Mouse (Mus musculus): ENCODE data around the gene Kif3b.

GRCm38 (mm10) chr2:153333822-153334232, 42.6 kb downstream of the Kif3b start:
- TF ChIP-seq CTCF (IDR thresholded peaks at IDR 0.05; ENCODE audit: borderline replicate concordance, extremely low read depth, insufficient read depth, insufficient read length), result no peak
- no peak for TF ChIP-seq POLR2A (IDR thresholded peaks at IDR 0.05; ENCODE audit: borderline replicate concordance, extremely low read depth, insufficient read depth, insufficient read length, poor library complexity, severe bottlenecking)

Data from brain, embryonic 14.5 days (tissue).